ENCODE assay signal across 13 mouse cellular contexts in the genomic region with DNA sequence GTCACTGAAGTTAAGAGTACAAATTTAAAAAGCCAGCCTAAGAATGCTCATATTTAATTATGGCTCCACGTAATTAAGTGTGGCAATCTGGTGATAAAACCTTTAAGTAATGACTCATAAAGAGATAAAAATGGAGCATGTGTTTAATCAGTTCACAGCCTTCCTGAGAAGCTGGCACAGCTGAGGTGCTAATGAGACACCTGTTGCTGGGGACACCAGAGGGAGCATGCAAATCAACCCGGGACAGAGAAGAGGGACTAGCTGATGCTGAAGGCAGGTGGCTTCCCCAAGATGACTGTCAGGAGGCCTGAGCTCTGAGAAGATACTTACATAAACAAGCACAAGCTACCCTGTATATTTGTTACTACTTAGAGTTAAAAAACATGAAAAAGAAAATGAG.
DNase-seq lines count a peak whose midpoint lies in the region; ATAC-seq and TF ChIP-seq lines count a peak whose summit lies in the region.
"Had no signal": no experiment of that assay in that cellular context is flagged by ENCODE, and none has a peak within 500 bp of the region (broad histone marks: within the 10 kb centered on the region; RNA-seq: fewer than 3 reads in every experiment).

No protein-coding gene starts in this region.

- H3K27me3 ChIP-seq in midbrain, embryonic 13.5 days = no peaks in the 10 kb centered on the region
- no peaks in the 10 kb centered on the region for H3K27me3 ChIP-seq in midbrain, embryonic 11.5 days (ENCODE audit: control insufficient read depth, insufficient read depth, low read length)
- no peaks in the 10 kb centered on the region for H3K27me3 ChIP-seq in forebrain, postnatal 0 days (ENCODE audit: insufficient read depth, low read length)
- no peaks in the 10 kb centered on the region for H3K27me3 ChIP-seq in heart, adult 2 months (ENCODE audit: control insufficient read depth, insufficient read depth, low read length)
- H3K27me3 ChIP-seq in heart, embryonic 11.5 days (ENCODE audit: control insufficient read depth, insufficient read depth, low read length) = no peaks in the 10 kb centered on the region
- H3K27me3 ChIP-seq: lung, embryonic 15.5 days had no signal

- no peak for DNase-seq in midbrain, embryonic 11.5 days (ENCODE audit: low spot score, missing footprints)
- DNase-seq in forebrain, postnatal 0 days = peak; percentile 59
- peak; percentile 5 for DNase-seq in left cerebral cortex, adult 11 months (ENCODE audit: low spot score)
- DNase-seq in right cerebral cortex, postnatal 25 days = peak; percentile 45
- no peak for DNase-seq in heart, adult 2 months
- DNase-seq: heart, postnatal 14 days; kidney, adult 8-10 months; retina, postnatal 1 day had no signal

- H3K79me2 ChIP-seq in heart, adult 2 months (replicated peaks; ENCODE audit: control insufficient read depth, insufficient read depth, low read length) = no peaks in the 10 kb centered on the region

- no peak overlapping the region for H3K4me3 ChIP-seq in midbrain, embryonic 13.5 days (replicated peaks)
- no peak overlapping the region for H3K4me3 ChIP-seq in midbrain, embryonic 11.5 days (ENCODE audit: low read depth, low read length)
- H3K4me3 ChIP-seq in forebrain, postnatal 0 days (ENCODE audit: low read depth, low read length) = no peak overlapping the region
- no peak overlapping the region for H3K4me3 ChIP-seq in heart, adult 2 months
- no peak overlapping the region for H3K4me3 ChIP-seq in heart, embryonic 11.5 days (ENCODE audit: low read depth, low read length)
- H3K4me3 ChIP-seq: lung, embryonic 15.5 days had no signal

- H3K4me2 ChIP-seq in midbrain, embryonic 13.5 days (replicated peaks) = no peak overlapping the region
- no peak overlapping the region for H3K4me2 ChIP-seq in midbrain, embryonic 11.5 days
- no peak overlapping the region for H3K4me2 ChIP-seq in forebrain, postnatal 0 days (ENCODE audit: low read depth)
- no peak overlapping the region for H3K4me2 ChIP-seq in heart, embryonic 11.5 days
- H3K4me2 ChIP-seq: lung, embryonic 15.5 days had no signal

- no peaks in the 10 kb centered on the region for H3K4me1 ChIP-seq in midbrain, embryonic 13.5 days (replicated peaks)
- H3K4me1 ChIP-seq in midbrain, embryonic 11.5 days (ENCODE audit: control insufficient read depth, insufficient read depth, low read length) = no peaks in the 10 kb centered on the region
- no peaks in the 10 kb centered on the region for H3K4me1 ChIP-seq in forebrain, postnatal 0 days (ENCODE audit: insufficient read depth)
- H3K4me1 ChIP-seq in heart, adult 2 months (ENCODE audit: control insufficient read depth, insufficient read depth, low read length) = no peaks in the 10 kb centered on the region
- H3K4me1 ChIP-seq in heart, embryonic 11.5 days (ENCODE audit: control insufficient read depth, insufficient read depth, low read length) = no peaks in the 10 kb centered on the region
- H3K4me1 ChIP-seq: lung, embryonic 15.5 days had no signal

- no peaks in the 10 kb centered on the region for H3K36me3 ChIP-seq in midbrain, embryonic 13.5 days
- H3K36me3 ChIP-seq in midbrain, embryonic 11.5 days (ENCODE audit: control insufficient read depth, insufficient read depth, low read length) = no peaks in the 10 kb centered on the region
- no peaks in the 10 kb centered on the region for H3K36me3 ChIP-seq in forebrain, postnatal 0 days (ENCODE audit: insufficient read depth)
- no peaks in the 10 kb centered on the region for H3K36me3 ChIP-seq in heart, adult 2 months (ENCODE audit: control insufficient read depth, insufficient read depth, low read length)
- H3K36me3 ChIP-seq in heart, embryonic 11.5 days (ENCODE audit: control insufficient read depth, insufficient read depth, low read length) = no peaks in the 10 kb centered on the region
- H3K36me3 ChIP-seq: lung, embryonic 15.5 days had no signal

- 28% methylated on average over 2 of the region's 2 CpGs for WGBS in midbrain, embryonic 13.5 days
- 42% methylated on average over 2 of the region's 2 CpGs for WGBS in midbrain, embryonic 11.5 days
- 14% methylated on average over 2 of the region's 2 CpGs for whole genome bisulfite sequencing in forebrain, postnatal 0 days
- WGBS in heart, adult 2 months = 24% methylated on average over 2 of the region's 2 CpGs
- WGBS in heart, embryonic 11.5 days (ENCODE audit: insufficient replicate concordance) = 30% methylated on average over 2 of the region's 2 CpGs

- ATAC-seq in midbrain, embryonic 13.5 days = 0 out of 2 replicates have a peak, but pooled peaks have one; percentile 50
- ATAC-seq in midbrain, embryonic 11.5 days (ENCODE audit: low FRiP score) = no peak
- ATAC-seq in forebrain, postnatal 0 days = peak; percentile 58
- ATAC-seq in erythroid progenitor cell, adult 5-6 weeks (replicated peaks; ENCODE audit: low FRiP score, poor library complexity, severe bottlenecking) = no peak
- no peak for ATAC-seq in heart, embryonic 11.5 days (replicated peaks; ENCODE audit: insufficient number of reproducible peaks, low FRiP score, low TSS enrichment)

- TF ChIP-seq POLR2A in heart, adult 2 months (IDR thresholded peaks at IDR 0.05; ENCODE audit: insufficient read depth, low read depth, low read length) = no peak

- intact Hi-C loops in heart, adult 2 months (cut with DNase I) = no loop called here

- no peak for TF ChIP-seq CTCF in forebrain, postnatal 0 days (IDR thresholded peaks at IDR 0.05; ENCODE audit: low read depth)
- TF ChIP-seq CTCF in heart, adult 2 months (IDR thresholded peaks at IDR 0.05) = no peak

- no peaks in the 10 kb centered on the region for H3K9me3 ChIP-seq in midbrain, embryonic 13.5 days
- no peaks in the 10 kb centered on the region for H3K9me3 ChIP-seq in midbrain, embryonic 11.5 days (ENCODE audit: control insufficient read depth, low read length)
- no peaks in the 10 kb centered on the region for H3K9me3 ChIP-seq in forebrain, postnatal 0 days (ENCODE audit: low read length)
- H3K9me3 ChIP-seq in heart, embryonic 11.5 days (replicated peaks; ENCODE audit: control insufficient read depth, low read length) = no peaks in the 10 kb centered on the region
- H3K9me3 ChIP-seq: lung, embryonic 15.5 days had no signal

- H3K9ac ChIP-seq in midbrain, embryonic 13.5 days (replicated peaks) = no peak overlapping the region
- no peak overlapping the region for H3K9ac ChIP-seq in midbrain, embryonic 11.5 days (ENCODE audit: low read length)
- no peak overlapping the region for H3K9ac ChIP-seq in forebrain, postnatal 0 days
- no peak overlapping the region for H3K9ac ChIP-seq in heart, adult 2 months (ENCODE audit: low read depth, low read length)
- no peak overlapping the region for H3K9ac ChIP-seq in heart, embryonic 11.5 days (ENCODE audit: low read depth, low read length)
- H3K9ac ChIP-seq: lung, embryonic 15.5 days had no signal

- no peak for TF ChIP-seq EP300 in heart, adult 2 months (IDR thresholded peaks at IDR 0.05; ENCODE audit: insufficient read depth, low read depth, low read length)

- H3K27ac ChIP-seq in midbrain, embryonic 13.5 days = no peak overlapping the region
- no peak overlapping the region for H3K27ac ChIP-seq in midbrain, embryonic 11.5 days (ENCODE audit: low read depth, low read length)
- H3K27ac ChIP-seq in forebrain, postnatal 0 days (ENCODE audit: low read depth, low read length) = no peak overlapping the region
- H3K27ac ChIP-seq in heart, adult 2 months = no peak overlapping the region
- no peak overlapping the region for H3K27ac ChIP-seq in heart, embryonic 11.5 days (ENCODE audit: low read depth, low read length)
- H3K27ac ChIP-seq: lung, embryonic 15.5 days; stomach, postnatal 0 days had no signal

Comparison
In these comparisons a context has a peak if more than half of its experiments do, and no peak if none do; other contexts are left out.
1. ATAC-seq: peak in midbrain, embryonic 13.5 days (single experiment) and forebrain, postnatal 0 days (single experiment); none in midbrain, embryonic 11.5 days (single experiment), erythroid progenitor cell, adult 5-6 weeks (single experiment) and heart, embryonic 11.5 days (single experiment).
2. DNase-seq: peak in forebrain, postnatal 0 days (single experiment), left cerebral cortex, adult 11 months (single experiment) and right cerebral cortex, postnatal 25 days (single experiment); none in midbrain, embryonic 11.5 days (single experiment) and heart, adult 2 months (0 of 2).